Mouse (Mus musculus): ENCODE measurements around the gene Lypd6b. TPM values are rescaled to one million over a fixed set of nuclear protein-coding genes. Genes with fewer than 3 reads are reported as not detected.

Lypd6b gene
- polyA plus RNA-seq, 1 experiment from 2014 or later: 0.87 TPM

GRCm38 (mm10) chr2:49861658-49862057, 74.2 kb downstream of the Lypd6b start:
- no peak overlapping the region for H3K4me3 ChIP-seq (ENCODE audit: low read depth, low read length)
- WGBS: 74% methylated on average over 8 of the region's 8 CpGs
- no peaks in the 10 kb centered on the region for H3K36me3 ChIP-seq (ENCODE audit: control insufficient read depth, insufficient read depth, low read length)
- H3K4me2 ChIP-seq: no peak overlapping the region
- no peaks in the 10 kb centered on the region for H3K9me3 ChIP-seq (ENCODE audit: control insufficient read depth, low read length)
- no peak overlapping the region for H3K27ac ChIP-seq (ENCODE audit: low read depth, low read length)
- H3K4me1 ChIP-seq (ENCODE audit: control insufficient read depth, insufficient read depth, low read length): no peaks in the 10 kb centered on the region
- H3K27me3 ChIP-seq (ENCODE audit: control insufficient read depth, insufficient read depth, low read length): no peaks in the 10 kb centered on the region
- H3K9ac ChIP-seq (ENCODE audit: low read length): no peak overlapping the region
- ATAC-seq (ENCODE audit: low FRiP score) (no peak), DNase-seq (ENCODE audit: low spot score, missing footprints) (no peak)

- no peak overlapping the region for H3K4me3 ChIP-seq (ENCODE audit: low read depth, low read length)
- ATAC-seq (ENCODE audit: low FRiP score): no peak
- 84% methylated on average over 9 of the region's 9 CpGs for WGBS
- DNase-seq (ENCODE audit: low spot score, missing footprints): no peak
- H3K4me1 ChIP-seq (ENCODE audit: control insufficient read depth, insufficient read depth, low read length): no peaks in the 10 kb centered on the region
- no peak overlapping the region for H3K9ac ChIP-seq (ENCODE audit: low read length)
- H3K9me3 ChIP-seq (ENCODE audit: control insufficient read depth, low read length): no peaks in the 10 kb centered on the region
- H3K27ac ChIP-seq (ENCODE audit: low read depth, low read length): no peak overlapping the region
- no peaks in the 10 kb centered on the region for H3K36me3 ChIP-seq (ENCODE audit: control insufficient read depth, insufficient read depth, low read length)
- no peaks in the 10 kb centered on the region for H3K27me3 ChIP-seq (ENCODE audit: control insufficient read depth, insufficient read depth, low read length)
- H3K4me2 ChIP-seq: no peak overlapping the region
Observed at GRCm38 (mm10) chr2:49868116-49868858, 80.8 kb downstream of the Lypd6b start.

DNA sequence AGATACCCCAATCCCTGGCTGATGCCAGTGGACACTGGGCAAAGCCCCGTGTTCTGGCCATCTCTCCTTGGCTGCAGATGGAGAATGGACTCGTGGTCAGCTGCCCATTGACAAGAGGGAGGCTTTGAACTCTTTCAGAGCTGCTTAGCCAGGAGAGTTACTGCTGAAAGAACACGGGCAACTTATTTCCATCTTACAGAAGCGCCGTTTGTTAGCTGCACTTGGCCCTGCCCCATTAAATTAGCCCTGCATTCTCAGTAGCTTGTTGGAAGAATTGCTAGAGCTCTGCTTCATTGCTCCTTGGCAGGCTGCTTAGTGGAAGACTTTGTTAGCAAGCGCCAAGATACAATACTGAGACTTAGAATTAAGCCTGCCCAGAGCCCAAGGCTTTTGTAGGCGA, 81.6 kb downstream of the Lypd6b start:
- H3K36me3 ChIP-seq (ENCODE audit: control insufficient read depth, insufficient read depth, low read length): no peaks in the 10 kb centered on the region
- no peak overlapping the region for H3K4me3 ChIP-seq (ENCODE audit: low read depth, low read length)
- no peaks in the 10 kb centered on the region for H3K4me1 ChIP-seq (ENCODE audit: control insufficient read depth, insufficient read depth, low read length)
- no peaks in the 10 kb centered on the region for H3K9me3 ChIP-seq (ENCODE audit: control insufficient read depth, low read length)
- H3K9ac ChIP-seq (ENCODE audit: low read length): no peak overlapping the region
- H3K27me3 ChIP-seq (ENCODE audit: control insufficient read depth, insufficient read depth, low read length): no peaks in the 10 kb centered on the region
- WGBS: 62% methylated on average over 7 of the region's 7 CpGs
- DNase-seq (ENCODE audit: low spot score, missing footprints) (no peak), ATAC-seq (ENCODE audit: low FRiP score) (no peak)
- no peak overlapping the region for H3K4me2 ChIP-seq
- H3K27ac ChIP-seq (ENCODE audit: low read depth, low read length): no peak overlapping the region

- no peaks in the 10 kb centered on the region for H3K36me3 ChIP-seq (ENCODE audit: control insufficient read depth, insufficient read depth, low read length)
- WGBS: 92% methylated on average over 10 of the region's 10 CpGs
- no peaks in the 10 kb centered on the region for H3K27me3 ChIP-seq (ENCODE audit: control insufficient read depth, insufficient read depth, low read length)
- no peak overlapping the region for H3K9ac ChIP-seq (ENCODE audit: low read length)
- H3K4me2 ChIP-seq: no peak overlapping the region
- H3K4me1 ChIP-seq (ENCODE audit: control insufficient read depth, insufficient read depth, low read length): no peaks in the 10 kb centered on the region
- no peak overlapping the region for H3K4me3 ChIP-seq (ENCODE audit: low read depth, low read length)
- ATAC-seq (ENCODE audit: low FRiP score) (no peak), DNase-seq (ENCODE audit: low spot score, missing footprints) (no peak)
- H3K9me3 ChIP-seq (ENCODE audit: control insufficient read depth, low read length): no peaks in the 10 kb centered on the region
- H3K27ac ChIP-seq (ENCODE audit: low read depth, low read length): no peak overlapping the region
Observed at GRCm38 (mm10) chr2:49869782-49870514, 82.5 kb downstream of the Lypd6b start.

DNA sequence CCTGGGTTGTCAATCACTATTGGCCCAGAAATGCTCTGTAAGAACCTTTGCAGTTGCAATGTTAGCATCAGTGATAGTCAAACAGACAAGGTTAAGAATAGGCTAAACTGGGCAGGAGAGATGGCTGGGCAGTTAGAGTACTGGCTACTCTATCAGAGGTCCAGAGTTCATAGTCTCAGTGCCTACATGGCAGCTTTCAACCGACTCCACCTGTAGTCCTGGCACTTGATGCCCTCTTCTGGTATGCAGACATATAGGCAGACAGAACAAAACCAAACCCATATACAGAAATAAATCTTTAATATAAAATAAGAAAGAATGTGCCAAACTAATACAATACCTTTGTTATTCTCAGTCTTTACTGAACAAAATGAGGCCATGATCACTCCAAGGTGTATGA, 83.5 kb downstream of the Lypd6b start:
- H3K9me3 ChIP-seq (ENCODE audit: control insufficient read depth, low read length): no peaks in the 10 kb centered on the region
- H3K27ac ChIP-seq (ENCODE audit: low read depth, low read length): no peak overlapping the region
- no peaks in the 10 kb centered on the region for H3K27me3 ChIP-seq (ENCODE audit: control insufficient read depth, insufficient read depth, low read length)
- WGBS: 94% methylated on average over 1 of the region's 1 CpGs
- no peaks in the 10 kb centered on the region for H3K4me1 ChIP-seq (ENCODE audit: control insufficient read depth, insufficient read depth, low read length)
- DNase-seq (ENCODE audit: low spot score, missing footprints) (no peak), ATAC-seq (ENCODE audit: low FRiP score) (no peak)
- no peak overlapping the region for H3K4me3 ChIP-seq (ENCODE audit: low read depth, low read length)
- no peaks in the 10 kb centered on the region for H3K36me3 ChIP-seq (ENCODE audit: control insufficient read depth, insufficient read depth, low read length)
- no peak overlapping the region for H3K4me2 ChIP-seq
- no peak overlapping the region for H3K9ac ChIP-seq (ENCODE audit: low read length)

DNA sequence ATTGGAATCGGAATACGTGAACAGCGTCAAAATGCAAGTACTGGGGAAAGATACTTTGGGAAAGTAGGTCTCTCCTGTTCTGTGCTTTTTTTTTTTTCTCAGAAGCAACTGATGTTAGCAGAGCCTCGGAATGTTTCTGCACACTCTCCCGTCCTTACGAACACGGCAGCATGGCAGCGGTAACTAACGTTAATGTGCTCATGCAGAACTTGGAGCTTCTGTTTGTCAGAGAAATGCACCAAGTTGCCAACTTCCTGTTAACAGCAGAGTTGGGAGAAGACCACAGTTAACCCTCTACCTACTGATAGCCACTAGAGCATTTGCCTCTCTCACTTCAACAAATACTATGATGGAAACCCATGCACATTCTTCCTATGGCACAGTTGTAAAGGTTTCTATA, 93.0 kb downstream of the Lypd6b start:
- Histone ChIP-seq H3K9me3 (ENCODE audit: control insufficient read depth, low read length) (no peaks in the 10 kb centered on the region), H3K27me3 (ENCODE audit: control insufficient read depth, insufficient read depth, low read length) (no peaks in the 10 kb centered on the region), H3K27ac (ENCODE audit: low read depth, low read length) (no peak overlapping the region), H3K36me3 (ENCODE audit: control insufficient read depth, insufficient read depth, low read length) (no peaks in the 10 kb centered on the region), H3K4me2 (no peak overlapping the region), H3K4me1 (ENCODE audit: control insufficient read depth, insufficient read depth, low read length) (no peaks in the 10 kb centered on the region), H3K9ac (ENCODE audit: low read length) (no peak overlapping the region), H3K4me3 (ENCODE audit: low read depth, low read length) (no peak overlapping the region)
- no peak for DNase-seq (ENCODE audit: low spot score, missing footprints)
- no peak for ATAC-seq (ENCODE audit: low FRiP score)
- WGBS: 88% methylated on average over 9 of the region's 9 CpGs

DNA sequence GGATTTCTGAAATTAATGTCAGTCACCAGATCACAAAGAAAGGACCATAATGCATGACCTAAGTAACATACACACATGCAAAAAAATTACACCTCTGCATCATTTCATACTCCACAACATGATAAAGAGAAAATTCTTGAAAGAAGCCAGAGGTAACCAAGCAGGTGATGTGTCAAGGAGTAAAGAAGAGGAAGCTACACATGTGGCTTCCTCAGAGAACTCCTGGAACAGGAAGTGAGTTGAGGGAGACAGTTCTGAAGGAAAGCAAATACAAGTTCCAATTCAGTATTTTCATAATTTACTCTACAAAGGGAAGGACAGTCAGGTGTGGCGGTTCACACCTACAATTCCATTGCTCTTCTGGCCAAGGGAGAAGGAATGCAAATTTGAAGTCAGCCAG, 93.5 kb downstream of the Lypd6b start:
- Histone ChIP-seq H3K9ac (ENCODE audit: low read length) (no peak overlapping the region), H3K4me3 (ENCODE audit: low read depth, low read length) (no peak overlapping the region), H3K9me3 (ENCODE audit: control insufficient read depth, low read length) (no peaks in the 10 kb centered on the region), H3K27ac (ENCODE audit: low read depth, low read length) (no peak overlapping the region), H3K4me1 (ENCODE audit: control insufficient read depth, insufficient read depth, low read length) (no peaks in the 10 kb centered on the region), H3K36me3 (ENCODE audit: control insufficient read depth, insufficient read depth, low read length) (no peaks in the 10 kb centered on the region), H3K4me2 (no peak overlapping the region), H3K27me3 (ENCODE audit: control insufficient read depth, insufficient read depth, low read length) (no peaks in the 10 kb centered on the region)
- no peak for ATAC-seq (ENCODE audit: low FRiP score)
- DNase-seq (ENCODE audit: low spot score, missing footprints): no peak
- 94% methylated on average over 1 of the region's 1 CpGs for WGBS

DNA sequence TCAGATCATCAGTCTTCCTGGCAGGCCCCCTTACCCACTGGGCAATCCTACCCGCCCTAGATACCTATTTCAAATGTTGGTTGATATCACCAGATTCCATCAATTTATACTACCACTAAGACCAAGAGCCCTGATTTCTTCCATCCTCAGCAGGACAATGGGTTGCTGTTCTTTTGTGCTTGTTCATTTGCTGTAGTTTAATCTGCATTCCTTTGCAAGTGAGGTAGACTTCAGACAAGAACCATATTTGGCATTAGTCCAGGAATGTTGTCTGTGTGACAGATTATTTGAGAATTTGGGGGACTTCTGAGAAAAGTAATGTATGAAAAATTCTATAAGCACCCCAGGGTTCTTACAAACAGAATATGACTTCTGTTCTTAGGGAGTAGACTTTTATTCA, 95.0 kb downstream of the Lypd6b start:
- no peaks in the 10 kb centered on the region for H3K36me3 ChIP-seq (ENCODE audit: control insufficient read depth, insufficient read depth, low read length)
- H3K9me3 ChIP-seq (ENCODE audit: control insufficient read depth, low read length): no peaks in the 10 kb centered on the region
- no peaks in the 10 kb centered on the region for H3K27me3 ChIP-seq (ENCODE audit: control insufficient read depth, insufficient read depth, low read length)
- no peak overlapping the region for H3K9ac ChIP-seq (ENCODE audit: low read length)
- DNase-seq (ENCODE audit: low spot score, missing footprints) (no peak), ATAC-seq (ENCODE audit: low FRiP score) (no peak)
- H3K4me1 ChIP-seq (ENCODE audit: control insufficient read depth, insufficient read depth, low read length): no peaks in the 10 kb centered on the region
- H3K4me2 ChIP-seq: no peak overlapping the region
- WGBS: 88% methylated on average over 1 of the region's 1 CpGs
- H3K4me3 ChIP-seq (ENCODE audit: low read depth, low read length): no peak overlapping the region
- H3K27ac ChIP-seq (ENCODE audit: low read depth, low read length): no peak overlapping the region

DNA sequence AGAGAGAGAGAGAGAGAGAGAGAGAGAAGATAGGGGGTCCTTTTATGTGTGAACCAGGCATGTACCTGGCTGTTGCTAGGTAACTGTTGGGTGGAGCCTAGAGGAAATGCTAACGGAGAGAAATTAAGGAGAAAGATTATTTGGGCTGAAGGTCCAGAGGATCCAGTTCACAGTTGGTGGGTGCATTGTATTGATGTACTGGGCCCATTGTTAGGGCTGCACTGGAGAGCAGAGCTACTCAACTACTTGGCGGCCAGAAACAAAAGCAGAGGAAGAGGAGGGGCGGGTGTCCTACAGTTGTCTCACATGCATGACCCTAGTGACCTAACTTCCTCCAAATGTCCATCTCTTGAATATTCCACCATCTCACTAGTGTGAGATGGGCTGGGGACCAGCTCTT, 96.5 kb downstream of the Lypd6b start:
- no peaks in the 10 kb centered on the region for H3K9me3 ChIP-seq (ENCODE audit: control insufficient read depth, low read length)
- H3K27ac ChIP-seq (ENCODE audit: low read depth, low read length): no peak overlapping the region
- no peaks in the 10 kb centered on the region for H3K4me1 ChIP-seq (ENCODE audit: control insufficient read depth, insufficient read depth, low read length)
- no peak overlapping the region for H3K4me3 ChIP-seq (ENCODE audit: low read depth, low read length)
- 26% methylated on average over 3 of the region's 3 CpGs for WGBS
- no peak overlapping the region for H3K4me2 ChIP-seq
- DNase-seq (ENCODE audit: low spot score, missing footprints) (no peak), ATAC-seq (ENCODE audit: low FRiP score) (no peak)
- H3K27me3 ChIP-seq (ENCODE audit: control insufficient read depth, insufficient read depth, low read length): no peaks in the 10 kb centered on the region
- no peaks in the 10 kb centered on the region for H3K36me3 ChIP-seq (ENCODE audit: control insufficient read depth, insufficient read depth, low read length)
- no peak overlapping the region for H3K9ac ChIP-seq (ENCODE audit: low read length)

Data from midbrain, embryonic 11.5 days (tissue).